Mouse (Mus musculus) left cerebral cortex, postnatal 25 days (tissue): Measurements from ENCODE around the gene Gm44973. TPM values are rescaled to one million over a fixed set of nuclear protein-coding genes. Genes with fewer than 3 reads are reported as not detected.
"Not testable (repeated sequence)": the region's sequence is repeated elsewhere in the genome, so short reads cannot be mapped to it uniquely, and the experiment has no call there.

ENCODE experiments used
- DNase-seq, 2 experiments: peaks; one replicate each; pipeline ENCODE4 v3.0.0; 2022; ENCODE audit warnings: low spot score in 2 of 2, mixed read lengths in 1 of 2
- intact Hi-C: fragments of 180-260 bp; cut with DNase I; formaldehyde crosslinking; loops from one replicate; pipeline ENCODE4 v1.15.1; 2025
- total RNA-seq, 2 experiments: library from RNA; stranded (reverse); gene quantifications; 2 replicates each; pipeline ENCODE4 v1.2.3; 2021

Gm44973 gene
- total RNA-seq, 2 experiments from 2014 or later = not detected

DNA sequence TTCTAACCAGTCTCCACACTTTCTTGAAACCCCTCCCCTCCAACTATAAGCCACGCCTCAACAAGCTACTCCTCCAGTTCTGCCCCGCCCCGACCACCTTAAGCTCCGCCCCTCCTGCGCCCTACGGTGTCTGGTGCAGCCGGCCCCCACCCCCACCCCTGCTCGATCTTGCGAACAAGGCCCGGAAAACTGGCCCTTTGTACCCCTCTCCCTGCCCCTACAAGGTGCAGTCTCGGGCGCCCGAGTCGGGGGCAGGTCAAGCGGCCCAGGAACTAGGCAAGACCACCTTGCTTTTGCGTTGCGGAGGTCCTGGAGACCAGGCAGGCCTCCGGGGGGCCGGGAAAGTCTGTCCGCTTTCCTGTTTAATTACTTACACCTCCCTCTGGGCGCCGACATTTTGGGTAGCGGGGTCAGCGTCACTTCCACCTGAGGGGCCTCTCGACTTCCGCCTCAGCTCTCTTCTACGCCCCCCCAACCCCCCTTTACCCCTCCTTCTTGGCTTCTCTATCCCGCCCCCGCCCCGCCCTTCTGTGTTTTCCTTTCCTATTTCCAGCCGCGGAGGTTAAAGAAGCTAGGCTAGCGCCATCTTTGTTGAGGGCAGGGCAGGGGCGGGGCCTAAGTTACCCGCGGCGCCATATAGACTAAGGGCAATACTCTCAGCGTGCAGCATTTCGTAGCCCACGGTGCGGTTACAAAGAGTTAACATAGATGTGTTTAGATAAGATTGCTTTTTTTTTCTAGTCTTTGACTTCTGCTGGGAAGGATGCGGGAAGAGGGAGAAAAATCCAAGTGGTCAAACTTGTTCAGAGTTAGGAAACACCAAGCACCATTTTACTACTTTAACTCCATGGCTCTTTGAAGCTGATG, 812 bp upstream of the Gm44973 start, which contains the start of the genes Zfp524 and Fiz1:
Gene Zfp524 (plus strand): TSS at position 165 of the 867 bp plus-strand sequence.
Gene Fiz1 (minus strand): TSS at position 447 of the 867 bp plus-strand sequence.
- intact Hi-C loops = loop anchor here (2.0 kb wide), 2 partner anchors 18 to 72 kb away; partner anchors contain the start of gene Zfp579
- peak; percentile 96 to 99 for DNase-seq

DNA sequence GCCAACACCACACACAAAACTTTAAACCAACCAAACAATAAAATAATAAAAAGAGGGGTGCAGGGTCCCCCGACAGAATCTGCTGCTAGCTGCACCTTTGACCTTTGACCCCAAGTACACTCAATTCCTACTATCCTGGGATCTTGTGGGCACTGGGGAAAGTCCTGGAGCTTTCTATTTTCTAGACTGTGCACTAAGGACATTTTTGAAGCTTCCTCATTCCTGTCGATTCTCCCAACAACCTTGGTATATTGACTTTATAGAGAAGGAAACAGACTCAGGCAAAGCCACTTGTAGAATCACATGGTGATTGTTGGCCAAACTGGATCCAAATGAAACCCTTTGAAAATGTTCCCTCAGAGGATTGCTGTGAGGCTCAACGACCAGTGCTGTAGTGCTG, 761 bp downstream of the Gm44973 start:
- intact Hi-C loops = no loop called here
- no peak for DNase-seq

GRCm38 (mm10) chr7:5016920-5017319, 1.6 kb downstream of the Gm44973 start:
- DNase-seq = no peak
- intact Hi-C loops = no loop called here

- no peak for DNase-seq
- intact Hi-C loops = no loop called here
These were observed 2.1 kb downstream of the Gm44973 start for GRCm38 (mm10) chr7:5017352-5017751.

- no peak for DNase-seq
- intact Hi-C loops = no loop called here
These were observed 2.6 kb downstream of the Gm44973 start for GRCm38 (mm10) chr7:5017931-5018330.

DNA sequence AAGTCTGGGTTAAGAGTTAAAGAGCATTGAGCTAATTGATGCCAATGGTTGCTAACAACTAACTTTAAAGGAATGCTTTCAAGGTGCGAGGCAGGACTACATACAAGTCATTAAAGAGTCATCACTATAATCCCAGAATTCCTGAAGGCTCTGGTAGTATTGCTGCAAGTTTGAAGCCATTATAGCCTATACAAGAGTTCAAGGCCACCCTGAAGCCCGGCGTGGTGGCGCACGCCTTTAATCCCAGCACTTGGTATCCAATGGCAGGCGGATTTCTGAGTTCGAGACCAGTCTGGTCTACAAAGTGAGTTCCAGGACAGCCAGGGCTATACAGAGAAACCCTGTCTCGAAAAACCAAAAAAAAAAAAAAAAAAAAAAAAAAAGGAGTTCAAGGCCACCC, 4.3 kb downstream of the Gm44973 start:
- DNase-seq, intact Hi-C loops: not testable (repeated sequence)

- DNase-seq = peak; percentile 100
- intact Hi-C loops = loop anchor here (1.0 to 2.0 kb wide), 2 partner anchors 31 to 41 kb away; partner anchors contain the start of gene Zfp580
These were observed 4.8 kb downstream of the Gm44973 start, which contains the start of the genes Zfp865 and Ccdc106 for GRCm38 (mm10) chr7:5020000-5020681. Gene Zfp865 (plus strand): TSS chr7:5020376. Gene Ccdc106 (plus strand): TSS chr7:5020553.

DNA sequence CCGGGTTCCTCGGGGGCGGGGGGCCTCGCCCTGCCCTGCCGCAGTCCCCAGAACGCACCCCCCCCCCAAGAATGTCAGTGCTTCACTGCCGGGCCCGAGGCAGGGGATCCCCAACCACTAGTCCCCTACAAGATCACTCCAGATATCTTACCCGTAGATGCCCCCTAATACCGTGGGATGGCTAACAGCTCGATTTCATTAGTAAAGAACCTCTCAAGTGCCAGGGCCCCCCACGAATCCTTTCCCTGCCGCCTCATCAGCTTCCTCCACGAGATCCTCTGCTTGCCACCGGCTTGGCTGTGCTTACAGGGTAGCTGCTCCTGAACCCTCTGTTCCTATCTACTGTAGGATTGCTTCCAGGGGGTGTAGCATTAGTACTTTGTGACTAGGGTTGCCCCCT, 5.4 kb downstream of the Gm44973 start:
- intact Hi-C loops = loop anchor here (1.0 to 2.0 kb wide), 2 partner anchors 30 to 41 kb away; partner anchors contain the start of gene Zfp580
- DNase-seq = no peak

- no peak for DNase-seq
- intact Hi-C loops = loop anchor here (2.0 kb wide), 1 partner anchor 30 kb away; the partner anchor contains the start of gene Zfp580
These were observed 5.9 kb downstream of the Gm44973 start for GRCm38 (mm10) chr7:5021197-5021596.

DNA sequence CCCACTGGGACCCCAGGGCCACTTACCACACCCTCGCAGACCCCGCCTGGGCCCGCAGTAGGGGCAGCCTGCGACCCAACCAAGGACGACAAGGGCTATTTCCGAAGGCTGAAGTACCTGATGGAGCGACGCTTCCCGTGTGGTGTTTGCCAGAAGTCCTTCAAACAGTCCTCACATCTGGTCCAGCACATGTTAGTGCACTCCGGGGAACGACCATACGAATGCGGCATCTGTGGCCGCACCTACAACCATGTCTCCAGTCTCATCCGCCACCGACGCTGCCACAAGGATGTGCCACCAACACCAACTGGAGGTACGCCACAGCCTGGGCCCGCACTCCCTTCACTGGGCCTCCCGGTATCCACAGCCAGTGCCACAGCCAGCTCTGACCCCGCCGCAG, 14.2 kb downstream of the Gm44973 start:
- intact Hi-C loops = no loop called here
- no peak for DNase-seq

DNA sequence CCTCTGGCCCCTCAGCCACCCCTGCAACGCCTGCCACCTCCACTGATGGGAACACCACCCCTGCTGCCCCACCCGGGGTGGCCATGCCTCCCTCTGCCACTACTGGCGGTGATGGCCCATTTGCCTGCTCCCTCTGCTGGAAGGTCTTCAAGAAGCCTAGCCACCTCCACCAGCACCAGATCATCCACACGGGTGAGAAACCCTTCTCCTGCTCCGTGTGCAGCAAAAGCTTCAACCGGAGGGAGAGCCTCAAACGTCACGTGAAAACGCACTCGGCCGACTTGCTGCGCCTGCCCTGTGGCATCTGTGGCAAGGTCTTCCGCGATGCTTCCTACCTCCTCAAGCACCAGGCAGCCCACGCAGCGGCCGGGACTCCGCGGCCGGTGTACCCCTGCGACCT, 14.7 kb downstream of the Gm44973 start:
- DNase-seq = no peak
- intact Hi-C loops = no loop called here

- no peak for DNase-seq
- intact Hi-C loops = no loop called here
These were observed 15.4 kb downstream of the Gm44973 start for GRCm38 (mm10) chr7:5030554-5031275.

DNA sequence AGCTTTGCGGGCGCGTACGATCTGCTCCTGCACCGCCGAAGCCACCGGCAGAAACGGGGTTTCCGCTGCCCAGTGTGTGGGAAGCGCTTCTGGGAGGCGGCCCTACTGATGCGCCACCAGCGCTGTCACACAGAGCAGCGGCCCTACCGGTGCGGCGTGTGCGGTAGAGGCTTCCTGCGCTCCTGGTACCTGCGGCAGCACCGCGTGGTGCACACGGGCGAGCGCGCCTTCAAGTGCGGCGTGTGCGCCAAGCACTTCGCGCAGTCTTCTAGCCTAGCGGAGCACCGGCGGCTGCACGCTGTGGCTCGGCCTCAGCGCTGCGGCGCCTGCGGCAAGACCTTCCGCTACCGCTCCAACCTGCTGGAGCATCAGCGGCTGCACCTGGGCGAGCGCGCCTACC, 16.2 kb downstream of the Gm44973 start:
- intact Hi-C loops = no loop called here
- DNase-seq = no peak

GRCm38 (mm10) chr7:5033818-5034217, 18.5 kb downstream of the Gm44973 start, which contains the start of gene 4632433K11Rik:
Gene 4632433K11Rik (plus strand): TSS chr7:5034118.
- no peak for DNase-seq
- intact Hi-C loops = no loop called here

DNA sequence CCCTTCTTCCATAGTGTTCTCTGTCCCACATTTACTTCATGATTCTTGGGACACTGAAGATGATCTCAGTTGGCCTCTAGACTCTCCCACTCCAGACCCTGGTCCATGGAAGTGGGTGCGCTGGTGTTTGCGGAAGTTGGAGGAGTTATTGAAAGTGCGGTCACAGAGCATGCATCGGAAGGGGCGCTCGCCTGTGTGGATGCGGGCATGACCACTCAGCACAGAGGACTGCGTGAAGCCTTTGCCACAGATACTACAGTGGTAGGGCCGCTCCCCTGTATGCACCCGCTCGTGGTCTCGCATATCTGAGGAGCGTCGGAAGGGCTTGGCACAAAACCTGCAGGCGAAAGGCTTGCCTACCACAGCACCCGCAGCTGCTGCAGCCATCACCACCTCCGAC, 20.3 kb downstream of the Gm44973 start:
- no peak for DNase-seq
- intact Hi-C loops = no loop called here

DNA sequence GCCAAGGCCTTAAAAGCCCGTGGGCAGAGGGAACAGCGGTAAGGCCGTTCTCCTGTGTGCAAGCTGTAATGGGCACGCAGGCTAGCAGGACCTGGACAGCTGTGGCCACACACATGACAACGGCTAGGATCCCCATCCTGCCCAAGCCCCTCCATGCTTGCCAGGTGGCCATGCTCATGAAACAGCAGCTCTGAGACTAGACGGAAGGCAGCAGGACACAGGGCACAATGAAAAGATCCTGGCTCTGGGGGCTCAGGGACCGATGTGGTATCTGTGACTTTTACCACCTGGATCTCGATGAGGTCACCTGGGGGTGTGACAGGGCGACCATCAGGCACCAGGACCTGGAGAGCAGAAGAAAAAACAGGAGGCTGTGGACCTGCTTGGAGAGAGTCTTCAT, 20.8 kb downstream of the Gm44973 start:
- no peak for DNase-seq
- intact Hi-C loops = no loop called here

GRCm38 (mm10) chr7:5037026-5037425, 21.7 kb downstream of the Gm44973 start:
- intact Hi-C loops = no loop called here
- no peak for DNase-seq

GRCm38 (mm10) chr7:5037467-5037866, 22.2 kb downstream of the Gm44973 start:
- no peak for DNase-seq
- intact Hi-C loops = no loop called here

GRCm38 (mm10) chr7:5038109-5038732, 22.9 kb downstream of the Gm44973 start, which contains the start of gene Zfp784:
Gene Zfp784 (minus strand): TSS chr7:5038446.
- intact Hi-C loops = no loop called here
- DNase-seq = peak; percentile 91 to 93
